Mouse (Mus musculus) T-helper 17 cell (primary cell): ENCODE data around the gene Polr2l.

ENCODE experiments used
- in situ Hi-C, 2 experiments: fragments of 300-600 bp; cut with MboI, MseI; formaldehyde crosslinking; loops; 1 replicate in 1 of 2; 2 replicates in 1 of 2; pipeline ENCODE4 v1.15.1; 2025; ENCODE audit warnings: high pct_unique_total_duplicates in 2 of 2

Gene Polr2l

GRCm38 (mm10) chr7:141485606-141486005 is 10.7 kb upstream of the Polr2l start:
- in situ Hi-C loops, result loop anchor here (5.0 kb wide), 2 partner anchors 37 to 42 kb away; no protein-coding TSS in a partner anchor

GRCm38 (mm10) chr7:141485186-141485585 is 10.3 kb upstream of the Polr2l start:
- in situ Hi-C loops, result loop anchor here (5.0 kb wide), 2 partner anchors 37 to 42 kb away; no protein-coding TSS in a partner anchor

- in situ Hi-C loops, result loop anchor here (5.0 kb wide), 4 partner anchors 38 to 188 kb away; no protein-coding TSS in a partner anchor
Measured at GRCm38 (mm10) chr7:141484186-141485120, 9.5 kb upstream of the Polr2l start.

GRCm38 (mm10) chr7:141483114-141483653 is 8.3 kb upstream of the Polr2l start:
- in situ Hi-C loops, result loop anchor here (5.0 kb wide), 2 partner anchors 184 to 189 kb away; no protein-coding TSS in a partner anchor

GRCm38 (mm10) chr7:141482531-141483024 is 7.6 kb upstream of the Polr2l start:
- in situ Hi-C loops, result loop anchor here (5.0 kb wide), 2 partner anchors 185 to 190 kb away; no protein-coding TSS in a partner anchor

- in situ Hi-C loops, result loop anchor here (5.0 kb wide), 2 partner anchors 186 to 191 kb away; no protein-coding TSS in a partner anchor
Measured at GRCm38 (mm10) chr7:141481498-141482401, 6.8 kb upstream of the Polr2l start.

GRCm38 (mm10) chr7:141480842-141481497 is 6.0 kb upstream of the Polr2l start:
- in situ Hi-C loops, result loop anchor here (5.0 kb wide), 2 partner anchors 186 to 191 kb away; no protein-coding TSS in a partner anchor

- in situ Hi-C loops, result loop anchor here in 1 of 2 experiments (5.0 kb wide), 1 partner anchor 424 kb away; no protein-coding TSS in a partner anchor
Measured at GRCm38 (mm10) chr7:141478270-141478748, 3.4 kb upstream of the Polr2l start.

- in situ Hi-C loops, result loop anchor here in 1 of 2 experiments (5.0 kb wide), 1 partner anchor 425 kb away; no protein-coding TSS in a partner anchor
Measured at GRCm38 (mm10) chr7:141477578-141478269, 2.8 kb upstream of the Polr2l start.

GRCm38 (mm10) chr7:141476981-141477370 is 2.0 kb upstream of the Polr2l start:
- in situ Hi-C loops, result loop anchor here in 1 of 2 experiments (5.0 kb wide), 1 partner anchor 425 kb away; no protein-coding TSS in a partner anchor

- in situ Hi-C loops, result loop anchor here in 1 of 2 experiments (5.0 kb wide), 1 partner anchor 426 kb away; no protein-coding TSS in a partner anchor
Measured at GRCm38 (mm10) chr7:141476226-141476980, 1.5 kb upstream of the Polr2l start.

- in situ Hi-C loops, result loop anchor here in 1 of 2 experiments (5.0 kb wide), 1 partner anchor 427 kb away; no protein-coding TSS in a partner anchor
Measured at GRCm38 (mm10) chr7:141475805-141476158, 850 bp upstream of the Polr2l start.

GRCm38 (mm10) chr7:141474160-141474559 is 772 bp downstream of the Polr2l start:
- in situ Hi-C loops, result no loop called here

- in situ Hi-C loops, result no loop called here
Measured at GRCm38 (mm10) chr7:141472763-141473162, 2.2 kb downstream of the Polr2l start.

- in situ Hi-C loops, result no loop called here
Measured at GRCm38 (mm10) chr7:141472226-141472625, 2.7 kb downstream of the Polr2l start.

GRCm38 (mm10) chr7:141471236-141471635 is 3.7 kb downstream of the Polr2l start:
- in situ Hi-C loops, result no loop called here

GRCm38 (mm10) chr7:141470637-141470944 is 4.3 kb downstream of the Polr2l start:
- in situ Hi-C loops, result no loop called here

- in situ Hi-C loops, result no loop called here
Measured at GRCm38 (mm10) chr7:141469901-141470636, 4.9 kb downstream of the Polr2l start.
